Mouse (Mus musculus): ENCODE data around the gene Miga1. TPM values are rescaled to one million over a fixed set of nuclear protein-coding genes. Genes with fewer than 3 reads are reported as not detected.

Gene Miga1
- polyA plus RNA-seq, 1 experiment from 2014 or later, result 11.7 TPM

GRCm38 (mm10) chr3:152294400-152294799 lies 45.8 kb downstream of the Miga1 start:
- 56% methylated on average over 3 of the region's 3 CpGs for WGBS
- H3K27ac ChIP-seq (ENCODE audit: low read length), result no peak overlapping the region; the same call in 1 of the 2 replicates
- peaks cover 7% of the 10 kb centered on the region for H3K36me3 ChIP-seq (ENCODE audit: control insufficient read depth, insufficient read depth)
- H3K4me3 ChIP-seq (ENCODE audit: low read length), result no peak overlapping the region
- H3K9ac ChIP-seq (ENCODE audit: low read length), result no peak overlapping the region
- H3K27me3 ChIP-seq (ENCODE audit: control insufficient read depth, insufficient read depth, low read length), result no peaks in the 10 kb centered on the region
- ATAC-seq (replicated peaks; ENCODE audit: extremely low read depth, insufficient read depth, low FRiP score), result no peak
- no peak overlapping the region for H3K4me2 ChIP-seq (ENCODE audit: low read depth, low read length)
- H3K4me1 ChIP-seq (ENCODE audit: control insufficient read depth, insufficient read depth, low read length), result peaks cover 11% of the 10 kb centered on the region
- H3K9me3 ChIP-seq (replicated peaks; ENCODE audit: control insufficient read depth, low read length), result no peaks in the 10 kb centered on the region

GRCm38 (mm10) chr3:152293530-152294181 lies 46.6 kb downstream of the Miga1 start:
- H3K4me2 ChIP-seq (ENCODE audit: low read depth, low read length), result peak overlapping the region; percentile 19
- WGBS, result 37% methylated on average over 13 of the region's 13 CpGs
- no peak overlapping the region for H3K9ac ChIP-seq (ENCODE audit: low read length)
- peak; percentile 63 for ATAC-seq (replicated peaks; ENCODE audit: extremely low read depth, insufficient read depth, low FRiP score)
- no peaks in the 10 kb centered on the region for H3K9me3 ChIP-seq (replicated peaks; ENCODE audit: control insufficient read depth, low read length)
- H3K27ac ChIP-seq (ENCODE audit: low read length), result peak overlapping the region; percentile 66
- H3K4me1 ChIP-seq (ENCODE audit: control insufficient read depth, insufficient read depth, low read length), result peaks cover 13% of the 10 kb centered on the region
- peaks cover 7% of the 10 kb centered on the region for H3K36me3 ChIP-seq (ENCODE audit: control insufficient read depth, insufficient read depth)
- no peak overlapping the region for H3K4me3 ChIP-seq (ENCODE audit: low read length)
- no peaks in the 10 kb centered on the region for H3K27me3 ChIP-seq (ENCODE audit: control insufficient read depth, insufficient read depth, low read length)

GRCm38 (mm10) chr3:152291895-152292294 lies 48.3 kb downstream of the Miga1 start:
- no peak for ATAC-seq (replicated peaks; ENCODE audit: extremely low read depth, insufficient read depth, low FRiP score)
- Histone ChIP-seq H3K9ac (ENCODE audit: low read length) (no peak overlapping the region), H3K4me3 (ENCODE audit: low read length) (no peak overlapping the region), H3K36me3 (ENCODE audit: control insufficient read depth, insufficient read depth) (peaks cover 10% of the 10 kb centered on the region), H3K27ac (ENCODE audit: low read length) (no peak overlapping the region), H3K4me2 (ENCODE audit: low read depth, low read length) (no peak overlapping the region), H3K4me1 (ENCODE audit: control insufficient read depth, insufficient read depth, low read length) (peaks cover 13% of the 10 kb centered on the region), H3K27me3 (ENCODE audit: control insufficient read depth, insufficient read depth, low read length) (no peaks in the 10 kb centered on the region), H3K9me3 (replicated peaks; ENCODE audit: control insufficient read depth, low read length) (no peaks in the 10 kb centered on the region)
- WGBS, result 70% methylated on average over 6 of the region's 6 CpGs

DNA sequence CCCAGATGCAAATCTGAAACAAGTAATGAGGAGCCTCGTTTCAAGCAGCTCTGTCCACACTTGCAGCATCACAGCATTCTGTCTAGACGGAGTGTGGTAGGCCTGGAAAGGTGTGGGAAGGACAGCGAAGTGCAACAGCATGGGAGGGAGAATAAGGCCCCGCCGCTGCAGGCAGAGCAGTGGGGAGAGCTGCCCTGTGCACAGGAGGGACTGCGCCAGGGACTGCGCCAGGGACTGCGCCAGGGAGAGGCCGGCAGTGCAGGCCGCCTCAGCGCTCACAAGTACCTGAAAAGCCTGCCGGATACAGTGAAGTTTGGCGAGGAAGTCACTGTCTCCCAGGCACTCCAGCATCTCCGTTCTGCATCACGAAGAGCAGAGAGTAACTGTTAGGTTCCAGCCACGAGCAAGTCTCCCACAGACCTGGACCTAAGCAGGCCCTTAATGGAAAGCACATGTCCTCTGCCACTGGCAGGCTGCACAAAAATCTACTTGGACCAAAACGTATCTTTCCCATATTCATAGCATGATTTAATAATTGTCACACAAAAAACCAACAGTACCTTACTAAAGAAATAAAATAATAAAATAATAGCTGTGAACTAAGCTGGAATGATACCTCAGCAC lies 49.9 kb downstream of the Miga1 start:
- Histone ChIP-seq H3K27ac (ENCODE audit: low read length) (no peak overlapping the region), H3K4me3 (ENCODE audit: low read length) (no peak overlapping the region), H3K36me3 (ENCODE audit: control insufficient read depth, insufficient read depth) (peaks cover 12% of the 10 kb centered on the region), H3K9me3 (replicated peaks; ENCODE audit: control insufficient read depth, low read length) (no peaks in the 10 kb centered on the region), H3K27me3 (ENCODE audit: control insufficient read depth, insufficient read depth, low read length) (no peaks in the 10 kb centered on the region), H3K4me1 (ENCODE audit: control insufficient read depth, insufficient read depth, low read length) (peaks cover 13% of the 10 kb centered on the region), H3K4me2 (ENCODE audit: low read depth, low read length) (no peak overlapping the region), H3K9ac (ENCODE audit: low read length) (no peak overlapping the region)
- WGBS, result 87% methylated on average over 17 of the region's 17 CpGs
- ATAC-seq (replicated peaks; ENCODE audit: extremely low read depth, insufficient read depth, low FRiP score), result no peak

DNA sequence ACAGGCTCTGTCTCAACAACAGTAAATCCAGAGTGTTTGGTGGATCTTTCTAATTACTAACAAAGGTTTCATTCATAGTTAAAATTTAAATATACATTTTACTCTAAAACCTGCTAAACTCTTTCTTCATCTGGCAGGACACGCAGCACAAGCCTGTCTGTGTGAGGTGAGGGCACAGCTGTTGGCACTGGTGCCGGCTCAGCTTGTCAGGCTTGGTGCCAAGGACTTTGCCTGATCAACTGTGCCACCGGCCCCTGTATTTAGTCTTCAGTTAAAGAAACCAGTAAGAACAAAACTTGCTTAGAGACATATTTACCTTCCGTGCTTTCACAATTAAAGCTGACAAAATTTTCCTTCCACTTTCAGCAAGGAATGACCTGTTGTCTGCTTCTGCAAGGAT lies 51.5 kb downstream of the Miga1 start:
- 62% methylated on average over 4 of the region's 4 CpGs for WGBS
- Histone ChIP-seq H3K4me2 (ENCODE audit: low read depth, low read length) (no peak overlapping the region), H3K36me3 (ENCODE audit: control insufficient read depth, insufficient read depth) (peaks cover 15% of the 10 kb centered on the region), H3K4me3 (ENCODE audit: low read length) (no peak overlapping the region), H3K4me1 (ENCODE audit: control insufficient read depth, insufficient read depth, low read length) (peaks cover 9% of the 10 kb centered on the region), H3K9ac (ENCODE audit: low read length) (no peak overlapping the region), H3K9me3 (replicated peaks; ENCODE audit: control insufficient read depth, low read length) (no peaks in the 10 kb centered on the region), H3K27me3 (ENCODE audit: control insufficient read depth, insufficient read depth, low read length) (no peaks in the 10 kb centered on the region), H3K27ac (ENCODE audit: low read length) (peak overlapping the region; percentile 16; the same call in 1 of the 2 replicates)
- no peak for ATAC-seq (replicated peaks; ENCODE audit: extremely low read depth, insufficient read depth, low FRiP score)

DNA sequence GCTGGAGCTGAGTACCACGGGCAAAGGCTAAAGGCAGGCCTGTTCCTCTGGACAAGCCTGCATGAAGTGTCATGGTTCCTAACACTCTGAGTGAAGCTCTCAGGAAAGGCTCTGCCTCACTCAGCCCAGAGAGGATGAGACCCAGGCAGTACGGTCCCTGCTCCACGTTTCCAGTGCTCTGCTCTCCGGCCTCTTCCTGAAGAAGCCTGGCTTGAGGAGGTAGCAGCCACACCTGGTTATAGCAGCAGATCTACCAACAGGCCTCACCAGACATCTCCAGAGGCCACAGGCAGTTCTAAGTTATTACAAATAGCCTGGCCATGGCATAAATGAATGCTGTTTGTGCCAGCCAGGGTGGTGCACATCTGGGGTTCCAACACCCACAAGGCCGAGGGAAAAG lies 51.9 kb downstream of the Miga1 start:
- WGBS, result 82% methylated on average over 5 of the region's 5 CpGs
- Histone ChIP-seq H3K9ac (ENCODE audit: low read length) (no peak overlapping the region), H3K9me3 (replicated peaks; ENCODE audit: control insufficient read depth, low read length) (no peaks in the 10 kb centered on the region), H3K27me3 (ENCODE audit: control insufficient read depth, insufficient read depth, low read length) (no peaks in the 10 kb centered on the region), H3K4me2 (ENCODE audit: low read depth, low read length) (no peak overlapping the region), H3K4me1 (ENCODE audit: control insufficient read depth, insufficient read depth, low read length) (peaks cover 5% of the 10 kb centered on the region; the same call in 1 of the 2 replicates), H3K36me3 (ENCODE audit: control insufficient read depth, insufficient read depth) (peaks cover 18% of the 10 kb centered on the region), H3K4me3 (ENCODE audit: low read length) (no peak overlapping the region), H3K27ac (ENCODE audit: low read length) (no peak overlapping the region)
- no peak for ATAC-seq (replicated peaks; ENCODE audit: extremely low read depth, insufficient read depth, low FRiP score)

- Histone ChIP-seq H3K27ac (ENCODE audit: low read length) (no peak overlapping the region), H3K4me1 (ENCODE audit: control insufficient read depth, insufficient read depth, low read length) (peaks cover 2% of the 10 kb centered on the region; the same call in 1 of the 2 replicates), H3K36me3 (ENCODE audit: control insufficient read depth, insufficient read depth) (peaks cover 18% of the 10 kb centered on the region), H3K4me2 (ENCODE audit: low read depth, low read length) (no peak overlapping the region), H3K27me3 (ENCODE audit: control insufficient read depth, insufficient read depth, low read length) (no peaks in the 10 kb centered on the region), H3K4me3 (ENCODE audit: low read length) (no peak overlapping the region), H3K9ac (ENCODE audit: low read length) (no peak overlapping the region), H3K9me3 (replicated peaks; ENCODE audit: control insufficient read depth, low read length) (no peaks in the 10 kb centered on the region)
- 79% methylated on average over 9 of the region's 9 CpGs for WGBS
- ATAC-seq (replicated peaks; ENCODE audit: extremely low read depth, insufficient read depth, low FRiP score), result no peak
Measured at GRCm38 (mm10) chr3:152287810-152288209, 52.4 kb downstream of the Miga1 start.

- H3K9me3 ChIP-seq (replicated peaks; ENCODE audit: control insufficient read depth, low read length), result no peaks in the 10 kb centered on the region
- H3K9ac ChIP-seq (ENCODE audit: low read length), result no peak overlapping the region
- peaks cover 2% of the 10 kb centered on the region; the same call in 1 of the 2 replicates for H3K4me1 ChIP-seq (ENCODE audit: control insufficient read depth, insufficient read depth, low read length)
- H3K4me3 ChIP-seq (ENCODE audit: low read length), result no peak overlapping the region
- no peak overlapping the region for H3K4me2 ChIP-seq (ENCODE audit: low read depth, low read length)
- H3K27me3 ChIP-seq (ENCODE audit: control insufficient read depth, insufficient read depth, low read length), result no peaks in the 10 kb centered on the region
- ATAC-seq (replicated peaks; ENCODE audit: extremely low read depth, insufficient read depth, low FRiP score), result no peak
- no peak overlapping the region for H3K27ac ChIP-seq (ENCODE audit: low read length)
- WGBS, result 89% methylated on average over 5 of the region's 5 CpGs
- peaks cover 28% of the 10 kb centered on the region for H3K36me3 ChIP-seq (ENCODE audit: control insufficient read depth, insufficient read depth)
Measured at GRCm38 (mm10) chr3:152284759-152285158, 55.4 kb downstream of the Miga1 start.

DNA sequence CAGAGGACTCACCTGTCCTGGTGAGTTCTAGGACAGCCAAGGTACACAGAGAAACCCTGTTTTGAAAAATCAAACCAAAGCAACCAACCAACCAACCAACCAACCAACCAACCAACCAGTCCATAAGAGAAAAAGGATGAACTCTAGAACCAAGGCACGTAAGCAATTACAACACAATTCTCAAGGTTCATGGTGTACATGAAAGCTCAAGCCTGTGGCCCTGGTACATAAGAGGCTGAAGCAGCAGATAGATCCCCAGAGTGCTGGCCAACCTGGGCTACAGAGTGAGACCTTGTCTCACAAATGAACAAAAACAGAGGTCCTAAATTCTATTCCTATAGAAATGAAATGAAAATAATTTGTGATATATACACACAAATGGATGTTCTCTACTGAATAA lies 55.9 kb downstream of the Miga1 start:
- Histone ChIP-seq H3K27ac (ENCODE audit: low read length) (no peak overlapping the region), H3K9me3 (replicated peaks; ENCODE audit: control insufficient read depth, low read length) (no peaks in the 10 kb centered on the region), H3K4me3 (ENCODE audit: low read length) (no peak overlapping the region), H3K27me3 (ENCODE audit: control insufficient read depth, insufficient read depth, low read length) (no peaks in the 10 kb centered on the region), H3K4me1 (ENCODE audit: control insufficient read depth, insufficient read depth, low read length) (peaks cover 2% of the 10 kb centered on the region; the same call in 1 of the 2 replicates), H3K9ac (ENCODE audit: low read length) (no peak overlapping the region), H3K4me2 (ENCODE audit: low read depth, low read length) (no peak overlapping the region), H3K36me3 (ENCODE audit: control insufficient read depth, insufficient read depth) (peaks cover 28% of the 10 kb centered on the region)
- WGBS, result 97% methylated on average over 1 of the region's 1 CpGs
- no peak for ATAC-seq (replicated peaks; ENCODE audit: extremely low read depth, insufficient read depth, low FRiP score)

All from heart, embryonic 16.5 days (tissue).